Mouse (Mus musculus) gastrocnemius, postnatal 4 days (tissue): ENCODE measurements around the gene Bag1. TPM values are rescaled to one million over a fixed set of nuclear protein-coding genes. Genes with fewer than 3 reads are reported as not detected.
A peak's percentile ranks its signal among the peaks of the same experiment; 100 is the strongest.

ENCODE experiments used
- DNase-seq, 2 experiments: peaks; one replicate each; pipeline ENCODE4 v3.0.0; 2021 to 2022; ENCODE audit warnings: low spot score in 2 of 2, mixed read lengths in 2 of 2
- long read RNA-seq, 2 experiments: library from polyadenylated mRNA; stranded (forward); transcript quantifications; one replicate each; pipeline ENCODE4 v2.0.0; 2021
- total RNA-seq, 2 experiments: library from RNA; stranded (reverse); gene quantifications; 2 replicates each; pipeline ENCODE4 v1.2.3; 2021

Gene Bag1
- total RNA-seq, result 100 to 1,000 TPM; 174 to 190 TPM
- long read RNA-seq, experiment 1, transcript Bag1-202 (7 exons, 1,336 nt), result major isoform, 278 of 287 reads
- long read RNA-seq, experiment 1, partial matches to known transcripts, result 2 of 287 reads
- long read RNA-seq, experiment 1, other reads (novel, unspliced or antisense), result 7 of 287 reads
- long read RNA-seq, experiment 2, transcript Bag1-202 (7 exons, 1,336 nt), result major isoform, 293 of 308 reads
- long read RNA-seq, experiment 2, partial matches to known transcripts, result 2 of 308 reads
- long read RNA-seq, experiment 2, other reads (novel, unspliced or antisense), result 13 of 308 reads

DNA sequence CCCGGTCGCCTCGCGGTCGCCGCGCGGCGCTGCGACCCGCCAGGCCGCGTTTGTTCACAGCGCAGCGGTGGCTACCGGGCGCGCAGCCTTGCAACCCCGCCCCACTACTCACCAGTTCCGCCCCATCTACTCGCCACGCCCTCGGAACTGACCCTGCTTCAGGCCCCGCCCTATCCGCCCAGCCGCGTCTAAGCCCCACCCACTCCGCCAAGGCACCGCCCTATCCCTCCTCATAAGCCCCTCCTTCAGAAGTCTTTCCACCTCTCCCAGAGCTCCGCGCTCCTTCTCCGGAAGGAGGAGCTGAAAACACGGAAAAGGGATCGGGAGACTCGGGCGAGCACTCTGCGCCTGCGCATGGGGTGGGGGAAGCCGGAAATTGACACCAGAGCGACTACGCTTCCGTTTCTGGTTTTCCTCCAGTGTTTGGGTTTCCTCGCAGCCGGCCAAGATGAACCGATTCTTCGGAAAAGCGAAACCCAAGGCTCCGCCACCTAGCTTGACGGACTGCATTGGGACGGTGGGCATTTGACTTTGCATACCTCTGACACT, at the start of gene Bag1, which contains the start of gene Chmp5:
Gene Bag1, minus strand, starts transcription at position 135 of the 549 bp plus-strand sequence.
Gene Chmp5, plus strand, starts transcription at position 248 of the 549 bp plus-strand sequence.
- peak; percentile 97 to 99 for DNase-seq

- DNase-seq, result no peak
These were observed 48.2 kb upstream of the Bag1 start for GRCm38 (mm10) chr4:40996302-40996701.

DNA sequence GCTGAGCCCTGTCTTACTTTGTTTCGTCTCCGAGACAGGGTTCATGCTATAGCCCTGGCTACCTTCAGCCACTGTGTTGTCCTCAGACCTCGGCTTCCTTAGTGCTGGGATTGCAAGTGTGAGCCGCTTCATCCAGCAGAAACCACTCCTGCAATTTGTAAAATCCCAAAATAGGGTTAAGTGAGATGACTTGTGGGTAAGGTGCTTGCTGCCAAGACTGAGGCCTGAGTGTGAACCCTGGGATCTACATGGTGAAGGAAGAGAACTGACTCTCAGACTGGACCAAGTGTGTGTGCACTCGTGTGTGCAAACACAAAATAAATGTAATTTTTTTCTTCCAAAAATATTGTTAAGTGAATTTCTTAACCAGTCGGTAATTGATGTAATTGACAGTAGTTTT, 41.5 kb upstream of the Bag1 start:
- no peak for DNase-seq

GRCm38 (mm10) chr4:40983686-40984085, 35.6 kb upstream of the Bag1 start:
- DNase-seq, result peak in 1 of 2 experiments; percentile 15

- DNase-seq, result no peak
These were observed 34.4 kb upstream of the Bag1 start for GRCm38 (mm10) chr4:40982486-40982885.

GRCm38 (mm10) chr4:40979430-40979829, 31.3 kb upstream of the Bag1 start:
- DNase-seq, result no peak

DNA sequence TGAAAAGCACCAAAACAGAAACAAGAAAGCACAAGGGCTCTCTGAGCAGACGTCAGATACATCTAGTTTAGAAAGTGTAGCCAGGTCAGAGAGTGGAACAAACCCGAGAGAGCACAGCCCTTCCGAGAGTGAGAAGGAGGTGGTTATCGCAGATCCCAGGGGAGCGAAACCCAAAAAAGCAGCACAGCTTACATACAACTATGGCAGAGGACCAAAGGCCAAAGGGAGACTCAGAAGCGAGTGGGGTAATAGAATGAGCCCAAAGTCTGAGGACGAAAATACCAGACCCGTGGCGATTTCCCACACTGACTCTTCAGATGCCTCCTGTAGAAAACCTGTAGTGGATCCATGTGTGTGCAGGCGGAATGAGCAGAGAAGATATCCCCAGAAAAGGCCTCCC, 28.6 kb upstream of the Bag1 start:
- DNase-seq, result no peak

GRCm38 (mm10) chr4:40975678-40976077, 27.6 kb upstream of the Bag1 start:
- DNase-seq, result no peak

- DNase-seq, result no peak
These were observed 25.9 kb upstream of the Bag1 start for GRCm38 (mm10) chr4:40974011-40974410.

- DNase-seq, result peak in 1 of 2 experiments; percentile 33
These were observed 23.6 kb upstream of the Bag1 start for GRCm38 (mm10) chr4:40971744-40972143.

DNA sequence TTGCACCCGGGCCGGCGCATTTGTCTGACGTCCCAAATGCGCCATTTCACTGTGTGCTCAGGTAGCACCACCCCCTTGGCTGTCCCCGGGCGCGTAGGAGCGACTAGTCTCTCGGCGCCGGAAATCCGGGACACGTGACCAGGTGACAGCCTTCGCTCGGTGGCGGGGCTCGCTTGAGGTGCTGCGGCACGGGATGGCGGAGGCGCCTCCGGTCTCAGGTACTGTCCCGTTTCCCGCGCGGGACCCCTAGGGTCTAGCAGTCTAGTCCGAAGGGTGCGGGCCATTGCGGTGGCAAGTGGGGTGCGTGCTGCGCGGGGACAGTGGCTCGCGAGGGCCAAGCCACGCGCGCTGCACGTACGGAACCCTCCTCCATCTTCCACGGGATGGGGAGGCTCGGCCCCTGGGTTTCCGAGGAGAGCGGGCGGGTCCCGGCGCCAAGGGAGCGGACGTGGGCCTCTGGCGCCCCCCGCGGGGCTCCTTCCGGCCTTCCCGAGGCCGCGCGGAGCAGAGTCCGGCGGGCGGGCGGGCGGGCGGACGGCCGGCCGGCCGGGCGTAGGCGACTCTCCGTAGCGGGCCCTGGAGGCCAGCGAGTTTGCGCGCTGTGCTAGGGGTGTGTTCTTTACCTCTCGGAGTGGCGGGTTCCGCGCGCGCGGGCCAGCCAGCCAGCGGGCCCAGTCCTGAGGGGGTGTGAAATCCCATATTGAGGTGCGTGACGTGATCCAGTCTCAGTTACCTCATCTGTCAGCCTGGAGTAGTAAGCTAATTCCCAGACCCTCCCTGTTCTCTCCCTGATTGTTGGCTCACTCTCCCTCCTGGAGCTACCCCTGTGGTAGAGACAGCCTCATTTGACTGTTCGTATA, 23.0 kb upstream of the Bag1 start, which contains the start of gene Nfx1:
Gene Nfx1, plus strand, starts transcription at position 65 of the 860 bp plus-strand sequence.
- peak; percentile 86 to 96 for DNase-seq

GRCm38 (mm10) chr4:40970592-40970841, 22.4 kb upstream of the Bag1 start:
- no peak for DNase-seq

GRCm38 (mm10) chr4:40969781-40970591, 21.9 kb upstream of the Bag1 start:
- DNase-seq, result no peak

- no peak for DNase-seq
These were observed 21.1 kb upstream of the Bag1 start for GRCm38 (mm10) chr4:40969161-40969560.

GRCm38 (mm10) chr4:40963536-40963935, 15.4 kb upstream of the Bag1 start:
- DNase-seq, result no peak

GRCm38 (mm10) chr4:40955942-40956341, 7.8 kb upstream of the Bag1 start:
- no peak for DNase-seq

DNA sequence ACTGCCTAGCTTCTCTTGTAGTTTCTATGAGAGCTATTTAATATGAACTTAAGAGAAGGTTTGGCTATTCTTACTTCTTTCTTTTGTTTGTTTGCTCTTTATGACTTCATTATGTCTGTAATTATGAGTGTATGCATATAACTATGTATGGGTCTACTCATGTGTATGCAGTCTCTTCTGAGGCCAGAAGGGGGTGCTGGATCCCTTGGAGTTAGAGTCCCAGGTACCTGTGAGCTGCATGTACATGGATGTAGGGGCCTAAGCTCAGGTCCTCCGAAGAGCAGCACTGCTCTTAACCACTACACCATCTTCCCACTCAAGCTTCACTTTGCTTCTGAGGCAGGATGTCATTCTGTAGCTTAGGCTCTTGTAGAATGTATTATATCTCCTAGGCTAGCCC, 5.4 kb upstream of the Bag1 start:
- DNase-seq, result no peak

- no peak for DNase-seq
These were observed 432 bp downstream of the Bag1 start for GRCm38 (mm10) chr4:40947565-40948159.

DNA sequence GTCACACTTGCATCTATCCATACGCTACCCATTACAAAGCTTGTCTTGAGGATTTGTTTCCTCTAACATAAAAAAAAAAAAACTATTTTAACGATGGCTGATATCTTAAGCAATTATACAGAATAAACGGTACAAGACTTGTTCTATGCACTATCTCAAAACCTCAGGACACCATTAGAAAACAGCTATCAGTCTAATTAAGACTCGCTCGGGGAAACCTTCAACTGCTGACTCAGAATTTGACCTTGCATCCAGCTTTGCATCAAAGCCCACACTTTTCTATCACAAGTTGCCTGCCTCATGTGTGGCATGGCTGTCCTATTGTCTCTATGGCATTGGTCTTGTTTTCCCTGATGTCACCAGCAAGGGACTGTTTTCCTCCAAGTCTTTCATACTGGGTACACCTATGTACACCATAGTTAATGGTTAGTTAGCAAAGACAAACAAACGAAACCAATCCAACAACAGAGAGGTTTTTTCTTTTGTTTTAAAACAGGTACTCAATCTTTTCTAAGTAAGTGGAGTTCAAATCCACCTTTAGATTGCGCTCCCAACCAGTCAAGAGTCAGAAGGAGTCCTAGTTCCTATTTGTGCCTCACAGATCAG, 1.5 kb downstream of the Bag1 start:
- no peak for DNase-seq

GRCm38 (mm10) chr4:40943651-40944050, 4.4 kb downstream of the Bag1 start:
- no peak for DNase-seq
